Mouse (Mus musculus) thymus, adult 2 months (tissue): Measurements from ENCODE around the gene Ppara. TPM values are rescaled to one million over a fixed set of nuclear protein-coding genes. Genes with fewer than 3 reads are reported as not detected.

Source experiments
- DNase-seq: peaks from one replicate; pipeline ENCODE4 v3.0.0; 2021
- H3K27ac ChIP-seq: fragments of 200-500 bp; 2 replicates; pipeline ENCODE4 v1.5.1; 2012; ENCODE audit warnings: low read length, control low read depth; ENCODE audit not compliant: control insufficient read depth, insufficient read depth
- H3K27me3 ChIP-seq: fragments of 200-500 bp; 2 replicates; pipeline ENCODE4 v1.6.1; 2012; ENCODE audit warnings: mild to moderate bottlenecking, low read length, moderate library complexity, mixed read lengths; ENCODE audit not compliant: control insufficient read depth, insufficient read depth
- H3K36me3 ChIP-seq: fragments of 200-500 bp; 2 replicates; pipeline ENCODE4 v1.6.1; 2012; ENCODE audit warnings: mild to moderate bottlenecking, low read length, moderate library complexity; ENCODE audit not compliant: control insufficient read depth, insufficient read depth
- H3K4me1 ChIP-seq: fragments of 200-500 bp; replicated peaks from 2 replicates; pipeline ENCODE4 v1.6.1; 2012; ENCODE audit warnings: low read length; ENCODE audit not compliant: control insufficient read depth, insufficient read depth
- H3K4me3 ChIP-seq: fragments of 200-500 bp; 2 replicates; pipeline ENCODE4 v1.5.1; 2012; ENCODE audit warnings: mild to moderate bottlenecking, low read length, control low read depth, moderate library complexity; ENCODE audit not compliant: control insufficient read depth, insufficient read depth
- CTCF ChIP-seq: fragments of 200-500 bp; IDR thresholded peaks from 2 replicates; pipeline ENCODE4 v1.5.1; 2012; ENCODE audit warnings: mild to moderate bottlenecking, control low read depth, low read length, moderate library complexity, borderline replicate concordance; ENCODE audit not compliant: control insufficient read depth, poor library complexity, insufficient read depth; ENCODE audit errors: extremely low read depth
- POLR2A ChIP-seq: fragments of 200-500 bp; IDR thresholded peaks from 2 replicates; pipeline ENCODE4 v1.6.1; 2012; ENCODE audit warnings: mild to moderate bottlenecking, low read length, control low read depth, moderate library complexity; ENCODE audit not compliant: control insufficient read depth, poor library complexity, insufficient read depth; ENCODE audit errors: extremely low read depth
- WGBS: fragments of 180-500 bp; shearing (Covaris S2); methylation state at CpG from one replicate; pipeline ENCODE4 v1.1.7; 2018; 5-methylcytosine and 5-hydroxymethylcytosine counted together
- polyA plus RNA-seq: library from polyadenylated mRNA; depleted of rRNA; stranded (reverse); fragments of >200 nt; gene quantifications from 2 replicates; pipeline ENCODE4 v1.2.3, GENCODE M21; 2012

Ppara gene
- polyA plus RNA-seq, 1 experiment, result 1.9 TPM

- Histone ChIP-seq H3K36me3 (no peaks in the 10 kb centered on the region), H3K4me3 (no peak overlapping the region), H3K27ac (no peak overlapping the region), H3K4me1 (peaks cover 13% of the 10 kb centered on the region; the same call in 1 of the 2 replicates), H3K27me3 (peaks cover 9% of the 10 kb centered on the region)
- no peak for DNase-seq
- WGBS, result 84% methylated on average over 3 of the region's 3 CpGs
- no peak for TF ChIP-seq CTCF
- no peak for TF ChIP-seq POLR2A
Measured at GRCm38 (mm10) chr15:85731885-85732603, 2.7 kb upstream of the Ppara start.

- H3K27ac ChIP-seq, result no peak overlapping the region
- no peak for TF ChIP-seq POLR2A
- TF ChIP-seq CTCF, result no peak
- WGBS, result 77% methylated on average over 5 of the region's 5 CpGs
- H3K4me1 ChIP-seq, result peaks cover 13% of the 10 kb centered on the region; the same call in 1 of the 2 replicates
- no peak overlapping the region for H3K4me3 ChIP-seq
- no peak for DNase-seq
- no peaks in the 10 kb centered on the region for H3K36me3 ChIP-seq
- peaks cover 9% of the 10 kb centered on the region for H3K27me3 ChIP-seq
Measured at GRCm38 (mm10) chr15:85732604-85732968, 2.2 kb upstream of the Ppara start.

- H3K27me3 ChIP-seq, result peaks cover 9% of the 10 kb centered on the region
- H3K4me3 ChIP-seq, result no peak overlapping the region
- DNase-seq, result no peak
- no peaks in the 10 kb centered on the region for H3K36me3 ChIP-seq
- 96% methylated on average over 2 of the region's 2 CpGs for WGBS
- TF ChIP-seq POLR2A (no peak), CTCF (no peak)
- H3K27ac ChIP-seq, result no peak overlapping the region
- peaks cover 13% of the 10 kb centered on the region; the same call in 1 of the 2 replicates for H3K4me1 ChIP-seq
Measured at GRCm38 (mm10) chr15:85733686-85734085, 1.1 kb upstream of the Ppara start.

GRCm38 (mm10) chr15:85734148-85734547 lies 635 bp upstream of the Ppara start:
- Histone ChIP-seq H3K4me1 (peaks cover 13% of the 10 kb centered on the region; the same call in 1 of the 2 replicates), H3K36me3 (no peaks in the 10 kb centered on the region), H3K27ac (no peak overlapping the region), H3K4me3 (no peak overlapping the region), H3K27me3 (peaks cover 9% of the 10 kb centered on the region)
- no peak for DNase-seq
- 46% methylated on average over 8 of the region's 8 CpGs for WGBS
- TF ChIP-seq POLR2A, result no peak
- no peak for TF ChIP-seq CTCF

GRCm38 (mm10) chr15:85735063-85735835 lies 466 bp downstream of the Ppara start:
- peaks cover 13% of the 10 kb centered on the region; the same call in 1 of the 2 replicates for H3K4me1 ChIP-seq
- peaks cover 9% of the 10 kb centered on the region for H3K27me3 ChIP-seq
- DNase-seq, result peak; percentile 81
- TF ChIP-seq CTCF (no peak), POLR2A (no peak)
- peak overlapping the region; percentile 49 for H3K4me3 ChIP-seq
- no peak overlapping the region for H3K27ac ChIP-seq
- no peaks in the 10 kb centered on the region for H3K36me3 ChIP-seq
- WGBS, result 1% methylated on average over 77 of the region's 78 CpGs

- H3K36me3 ChIP-seq, result no peaks in the 10 kb centered on the region
- H3K27ac ChIP-seq, result no peak overlapping the region
- H3K27me3 ChIP-seq, result peaks cover 9% of the 10 kb centered on the region
Measured at GRCm38 (mm10) chr15:85735836-85736190, 1.0 kb downstream of the Ppara start.

More at GRCm38 (mm10) chr15:85735836-85736190, 1.0 kb downstream of the Ppara start:
- Histone ChIP-seq H3K4me3 (peak overlapping the region; percentile 49), H3K4me1 (peaks cover 13% of the 10 kb centered on the region; the same call in 1 of the 2 replicates)
- 2% methylated on average over 25 of the region's 25 CpGs for WGBS
- DNase-seq, result no peak
- no peak for TF ChIP-seq POLR2A
- no peak for TF ChIP-seq CTCF
